Mouse (Mus musculus) lung, adult 18-20 months (tissue): ENCODE results near the gene Ndufa12.

Source experiments
- DNase-seq, 2 experiments: peaks; one replicate each; pipeline ENCODE4 v3.0.0; 2022; ENCODE audit warnings: mixed read lengths in 2 of 2

Ndufa12 gene

DNA sequence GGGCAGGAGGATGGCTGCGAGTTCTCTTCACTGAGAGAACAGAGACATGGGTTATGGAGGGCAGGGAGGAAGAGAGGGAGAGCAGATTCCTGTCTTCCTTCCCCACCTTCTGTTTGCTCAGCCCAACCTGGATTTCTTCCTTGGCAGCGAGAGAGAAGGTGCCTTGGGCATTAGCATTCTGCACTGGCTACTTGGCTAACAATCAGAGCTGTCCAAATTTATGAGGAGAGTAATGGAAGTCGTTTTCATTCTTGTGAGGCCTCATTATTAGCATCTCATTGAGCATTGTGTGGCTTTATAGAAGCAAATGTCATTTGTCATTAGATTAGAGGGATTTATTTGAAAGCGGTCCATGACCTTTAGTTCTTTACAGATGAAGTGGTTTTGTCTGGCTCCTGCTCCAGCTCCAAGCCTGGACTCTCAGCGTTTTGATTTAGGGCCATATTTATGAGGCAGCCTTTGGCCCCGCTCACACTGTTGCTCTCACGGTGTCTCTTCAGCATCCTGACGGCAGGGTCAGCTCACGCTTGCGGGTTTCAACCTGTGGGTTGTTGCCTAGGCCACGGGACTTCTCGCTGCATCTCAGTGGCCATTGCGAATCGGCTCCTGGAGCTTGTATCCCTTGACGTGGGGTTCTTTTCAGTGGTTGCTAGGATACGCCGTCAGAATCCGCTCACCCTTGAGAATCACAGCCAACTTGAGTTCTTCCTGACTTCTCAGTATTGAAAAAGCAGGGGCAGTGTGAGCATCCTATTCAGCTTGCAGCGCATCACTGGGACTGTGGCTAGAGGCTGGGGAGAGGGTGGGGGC is 31.9 kb downstream of the Ndufa12 start:
- DNase-seq, result no peak

DNA sequence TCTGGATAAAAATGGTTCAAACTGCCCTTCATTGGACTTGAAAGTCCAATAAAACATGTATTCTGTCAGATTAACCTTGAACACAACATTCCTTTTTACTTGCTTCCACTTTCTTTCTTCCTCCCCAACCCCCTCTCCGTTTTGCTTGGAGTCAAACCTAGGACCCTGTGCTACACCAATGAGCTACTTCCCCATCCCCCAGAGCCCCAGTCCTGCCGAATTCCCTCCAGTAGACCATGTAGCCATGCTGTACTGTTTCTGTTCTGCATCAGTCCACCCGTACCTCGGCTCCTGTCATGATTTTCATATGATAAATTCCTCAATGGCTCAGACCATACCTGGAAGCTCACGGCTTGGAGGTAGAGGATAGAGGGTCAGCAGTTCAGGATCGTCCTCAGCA is 32.5 kb downstream of the Ndufa12 start:
- no peak for DNase-seq

DNA sequence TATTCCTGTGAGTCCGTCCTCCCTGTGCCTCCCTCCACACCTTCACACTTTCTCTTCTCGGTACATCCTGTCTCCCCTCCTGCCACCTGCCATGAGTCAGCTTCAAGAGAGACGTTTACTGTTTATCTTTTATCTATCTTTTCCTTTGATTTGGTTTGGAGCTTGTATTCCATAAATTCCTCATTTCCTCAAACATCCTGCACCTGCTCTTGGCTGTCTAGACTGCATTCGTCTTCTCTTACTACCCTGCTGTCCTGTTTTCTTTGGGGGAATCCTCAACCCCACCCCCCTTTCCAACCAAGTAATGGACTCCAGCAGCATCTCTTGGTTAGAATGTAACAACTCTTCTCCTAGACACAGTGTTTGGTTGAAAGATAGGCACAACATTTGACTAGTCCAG is 36.7 kb downstream of the Ndufa12 start:
- DNase-seq, result no peak

DNA sequence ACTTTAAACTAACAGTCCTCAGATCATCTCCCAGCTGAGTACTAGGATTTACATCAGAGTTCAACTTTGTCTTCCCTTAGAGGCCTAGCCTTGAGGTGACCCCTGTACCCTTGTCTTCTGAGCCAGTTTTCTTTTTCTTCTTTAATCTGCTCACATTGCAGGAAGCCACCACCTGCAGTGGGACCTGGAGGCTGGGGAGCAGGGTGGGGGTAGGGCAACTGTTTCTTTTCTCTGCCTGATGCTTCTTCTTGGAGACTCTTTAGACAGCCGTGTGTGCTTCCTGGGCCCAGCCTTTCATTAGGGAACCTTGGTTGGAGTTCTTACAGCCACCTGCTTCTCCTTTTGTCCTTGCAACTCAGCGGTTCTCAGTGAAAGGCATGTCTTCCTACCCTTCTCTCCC is 42.8 kb downstream of the Ndufa12 start:
- no peak for DNase-seq

DNA sequence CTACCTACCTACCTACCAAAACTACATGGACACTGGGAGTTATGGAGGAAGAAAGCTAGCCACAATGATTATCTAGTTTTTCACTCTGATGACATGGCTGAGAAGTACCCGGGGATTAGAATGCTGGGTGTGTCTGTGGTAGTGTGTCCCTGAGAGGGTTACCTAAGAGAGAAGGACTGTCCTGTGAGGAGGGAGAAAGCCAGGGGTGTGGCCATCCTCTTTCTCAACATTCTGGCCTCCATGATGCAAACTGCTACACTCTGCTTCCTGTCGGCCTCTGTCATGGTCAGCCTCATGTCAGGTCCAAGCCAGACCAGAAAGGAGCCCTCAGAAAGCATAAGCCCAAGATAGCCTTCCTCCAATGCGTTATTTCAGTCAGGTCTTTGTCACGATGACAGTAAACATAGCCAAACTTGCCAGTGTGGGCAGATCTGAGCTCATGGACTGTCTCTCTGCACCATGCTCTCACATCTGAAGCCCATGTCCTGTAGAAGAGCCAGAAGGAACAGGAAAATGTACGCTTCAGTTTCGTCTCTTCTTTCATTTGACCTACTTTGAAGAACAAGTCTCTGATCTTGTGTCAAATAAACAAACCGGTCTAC is 49.3 kb downstream of the Ndufa12 start:
- no peak for DNase-seq

DNA sequence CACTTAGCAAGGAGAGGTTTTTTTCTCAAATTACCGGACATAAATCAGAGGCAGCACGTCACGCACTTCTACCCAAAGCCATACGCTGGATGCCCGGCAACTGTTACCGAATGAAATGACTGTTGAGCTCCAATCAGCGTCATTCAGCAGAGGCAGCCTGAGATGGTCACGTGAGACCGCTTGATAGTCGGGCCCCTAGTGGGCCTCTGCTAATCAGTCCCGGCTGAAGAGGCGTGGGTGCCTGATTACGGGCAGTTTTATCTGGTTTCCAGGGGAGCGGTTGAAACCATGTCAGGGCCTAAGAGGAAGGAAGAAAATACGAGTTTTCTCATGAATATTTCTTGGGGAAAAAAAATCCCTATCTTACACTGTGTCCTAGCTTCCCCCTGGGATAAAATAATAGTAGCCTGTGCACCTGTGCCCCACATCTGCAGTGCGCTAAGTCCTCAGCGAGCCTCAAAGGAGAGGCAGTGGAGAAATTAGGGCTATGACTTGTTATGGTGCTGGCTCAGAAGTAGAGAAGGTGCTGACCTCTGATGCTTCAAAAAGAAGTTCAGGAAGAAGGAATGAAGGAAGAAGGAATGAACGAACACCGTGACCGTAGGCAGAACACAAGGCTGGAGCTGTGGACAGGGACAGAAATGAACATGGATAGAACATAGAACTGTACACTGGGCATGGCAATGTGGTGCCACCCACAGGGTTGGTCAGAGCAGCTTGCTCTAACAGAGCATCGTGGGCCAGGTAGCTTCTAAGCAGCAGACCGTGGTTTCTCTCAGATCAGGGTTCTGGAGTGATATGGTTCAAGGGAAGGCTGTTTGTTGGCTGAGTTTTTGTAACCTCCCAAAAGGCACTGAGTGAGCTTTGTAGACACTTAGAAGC is 51.3 kb downstream of the Ndufa12 start:
- DNase-seq, result peak in 1 of 2 experiments; percentile 5

DNA sequence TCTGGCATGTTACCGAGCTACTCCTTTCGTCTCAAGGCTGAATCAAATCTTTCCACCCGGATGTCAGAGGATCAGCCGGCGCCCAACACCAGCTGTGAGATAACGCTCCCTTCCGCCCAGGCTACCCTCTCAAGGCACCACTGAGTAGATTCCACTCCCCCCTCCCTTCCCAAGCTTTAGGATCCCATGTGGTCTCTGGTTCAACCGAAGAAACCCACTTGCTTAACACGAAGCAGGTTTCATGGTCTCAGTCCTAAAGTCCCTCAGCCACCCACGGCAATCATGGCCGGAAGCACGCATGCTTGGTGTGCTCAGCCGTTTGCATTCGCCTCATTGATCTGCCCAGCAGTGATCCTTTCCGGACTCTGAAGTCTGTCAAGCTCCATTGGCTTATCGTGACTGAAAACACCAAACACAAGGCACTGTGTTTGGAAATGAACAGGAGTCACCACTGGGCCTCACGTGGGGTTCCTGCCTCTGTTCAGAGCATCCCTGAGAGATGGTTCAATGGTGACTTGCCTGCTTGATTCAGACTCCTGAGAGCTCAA is 54.8 kb downstream of the Ndufa12 start:
- no peak for DNase-seq

DNA sequence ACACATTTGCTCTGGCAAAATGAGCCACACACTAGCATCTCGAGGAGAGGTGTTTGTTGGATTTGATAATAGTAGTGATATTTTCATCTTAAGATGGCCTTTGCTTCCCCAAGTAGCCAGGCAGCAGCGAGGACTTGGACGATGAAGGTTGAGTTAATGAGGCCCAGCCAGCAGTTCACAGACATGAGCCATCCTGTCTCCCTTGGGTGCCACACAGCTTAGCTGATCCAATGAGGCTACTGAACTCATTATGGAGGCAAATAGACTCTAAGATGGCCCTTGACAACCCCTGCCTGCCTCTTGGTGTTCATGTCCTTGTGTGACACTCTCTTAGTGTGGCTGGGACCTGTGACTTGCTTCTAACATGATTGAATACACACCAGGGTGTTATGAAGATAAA is 56.2 kb downstream of the Ndufa12 start:
- DNase-seq, result no peak

DNA sequence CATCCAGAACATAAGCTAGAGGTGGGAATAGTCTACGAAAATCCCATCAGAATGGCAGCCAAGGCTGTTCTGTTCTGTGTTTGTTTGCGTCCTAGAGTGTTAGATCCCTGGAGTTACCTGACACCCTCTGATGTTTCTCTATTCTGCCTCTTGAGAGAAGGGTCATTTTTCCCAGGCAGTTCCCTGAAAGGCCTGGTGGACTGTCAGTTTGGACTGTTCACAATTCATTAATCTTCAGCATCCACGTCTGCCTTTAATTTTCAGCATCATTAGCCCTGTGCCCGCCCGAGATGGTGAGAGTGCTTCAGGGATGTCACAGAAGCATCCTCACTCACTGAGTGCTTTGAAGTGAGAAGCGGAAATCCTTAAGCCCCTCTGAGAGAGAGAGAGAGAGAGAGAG is 57.2 kb downstream of the Ndufa12 start:
- no peak for DNase-seq

DNA sequence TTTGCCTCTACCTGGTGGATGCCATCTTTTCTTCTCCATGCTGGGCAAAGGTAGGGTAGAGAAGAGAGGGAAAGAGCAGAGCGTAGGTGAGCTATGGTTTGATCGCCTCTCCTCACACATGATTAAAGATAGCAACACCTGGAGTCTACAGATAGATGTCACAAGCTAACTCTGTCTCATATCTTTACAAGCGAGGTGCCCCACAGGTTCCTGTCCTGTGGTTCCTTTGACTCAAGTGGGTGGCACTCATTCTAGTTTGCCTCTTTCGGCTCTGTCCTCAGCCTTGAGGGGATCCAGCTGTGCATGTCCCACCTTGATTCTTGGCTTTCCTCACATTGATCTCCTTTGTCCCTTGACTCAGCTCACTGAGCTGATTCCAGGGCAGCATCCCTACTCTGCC is 58.0 kb downstream of the Ndufa12 start:
- no peak for DNase-seq

DNA sequence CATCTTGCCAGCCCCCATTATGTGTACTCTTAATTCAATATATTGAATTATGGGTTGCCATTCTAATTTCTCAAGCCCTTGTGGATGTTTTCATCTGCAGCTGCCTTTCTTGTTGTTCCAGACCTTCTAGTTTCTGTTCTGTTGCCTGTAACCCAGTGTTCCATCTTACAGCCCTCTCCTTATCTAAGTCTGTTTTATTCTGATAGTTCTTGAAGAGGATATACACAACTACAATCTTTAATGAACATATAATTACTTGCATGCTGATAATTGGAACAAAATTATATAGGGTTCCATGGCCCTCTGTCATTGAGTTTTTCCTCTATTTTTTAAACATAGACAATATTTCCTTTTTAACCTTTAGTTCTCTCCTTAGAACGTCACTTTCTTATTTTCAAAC is 62.0 kb downstream of the Ndufa12 start:
- no peak for DNase-seq

DNA sequence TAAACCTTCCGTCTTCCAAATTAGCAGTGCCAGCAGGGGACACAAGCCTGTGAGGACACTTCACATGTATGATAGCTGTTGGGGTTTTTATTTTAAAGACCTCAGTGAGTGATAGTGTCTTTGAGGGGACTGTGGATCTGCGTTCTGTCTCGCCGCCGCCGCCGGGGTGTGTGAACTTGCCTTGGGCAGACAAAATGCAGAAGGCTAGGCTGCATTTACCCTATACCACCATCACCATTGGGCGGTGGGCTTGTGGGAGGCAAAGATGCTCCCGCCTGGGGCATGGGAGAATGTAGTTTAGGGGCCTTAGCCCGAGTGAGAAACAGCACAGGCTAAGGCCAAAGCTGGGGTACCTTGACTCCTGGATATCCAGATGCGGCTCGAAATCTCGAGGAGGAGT is 64.1 kb downstream of the Ndufa12 start:
- no peak for DNase-seq

DNA sequence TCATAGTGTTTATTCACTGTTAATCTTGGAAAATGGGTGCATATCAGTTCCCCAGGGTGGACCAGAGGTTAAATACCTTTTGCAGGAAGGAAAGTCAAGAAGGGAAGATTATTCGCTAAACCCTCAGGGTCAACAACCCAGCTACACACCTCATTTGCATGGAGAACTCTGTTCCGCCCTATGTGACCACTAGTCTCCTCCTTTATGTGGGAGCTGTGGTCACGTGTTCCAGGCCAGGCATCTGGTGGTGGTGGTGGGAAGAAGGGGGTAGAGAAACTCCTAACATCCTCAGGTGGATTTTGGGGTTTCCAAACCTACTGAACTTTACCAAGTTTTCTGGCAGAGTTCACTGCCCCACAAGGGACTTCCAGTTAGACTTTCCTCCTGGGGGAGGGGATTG is 64.7 kb downstream of the Ndufa12 start:
- no peak for DNase-seq

DNA sequence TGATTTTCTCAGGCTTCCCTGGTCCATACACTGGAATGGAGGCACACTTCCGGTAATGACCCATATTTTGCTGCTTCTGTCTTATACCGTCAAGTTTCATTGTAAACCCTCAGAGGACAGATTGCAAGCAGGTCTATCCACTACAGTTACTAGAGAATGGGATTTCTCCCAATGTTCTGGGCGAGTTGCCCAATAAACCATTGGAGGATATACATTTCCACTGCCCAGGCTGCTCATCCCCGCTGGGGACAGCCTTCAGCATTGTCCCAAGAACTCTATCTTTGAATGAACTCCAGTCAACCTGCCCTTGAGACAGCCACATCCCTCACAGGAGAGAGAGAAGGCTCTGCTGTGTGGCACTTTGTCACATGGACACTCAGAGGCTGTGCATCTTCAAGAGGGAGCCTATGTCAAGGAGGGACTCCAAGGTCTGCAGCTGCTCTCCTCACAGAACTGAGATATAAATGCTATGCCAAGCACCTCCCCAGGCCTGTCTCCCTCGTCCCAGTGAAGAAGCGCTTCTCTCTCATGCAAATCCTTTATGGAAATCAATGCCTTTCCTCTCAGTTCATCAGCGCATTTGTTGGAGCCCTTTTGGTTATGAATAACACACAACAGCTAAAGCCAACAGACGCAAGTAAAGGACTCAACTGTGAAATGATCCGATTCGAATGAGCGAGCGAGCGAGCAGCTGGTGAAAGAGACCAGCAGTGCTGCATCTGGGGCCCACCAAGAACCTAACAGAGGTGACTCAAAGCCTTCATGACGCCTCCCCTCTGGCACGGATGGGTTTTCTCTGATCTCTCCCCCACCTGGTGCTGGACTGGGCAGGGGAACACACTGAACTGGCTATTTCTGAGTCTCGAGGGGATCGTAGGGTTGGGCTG is 67.4 kb downstream of the Ndufa12 start:
- DNase-seq, result no peak
